Mouse (Mus musculus): ENCODE results near the gene Galnt5. TPM values are rescaled to one million over a fixed set of nuclear protein-coding genes. Genes with fewer than 3 reads are reported as not detected.

Gene Galnt5
- 0.07 and 0.32 TPM in 2 replicates for total RNA-seq (2015)
- 0.08 and 0.84 TPM in 2 replicates for total RNA-seq (2017)

DNA sequence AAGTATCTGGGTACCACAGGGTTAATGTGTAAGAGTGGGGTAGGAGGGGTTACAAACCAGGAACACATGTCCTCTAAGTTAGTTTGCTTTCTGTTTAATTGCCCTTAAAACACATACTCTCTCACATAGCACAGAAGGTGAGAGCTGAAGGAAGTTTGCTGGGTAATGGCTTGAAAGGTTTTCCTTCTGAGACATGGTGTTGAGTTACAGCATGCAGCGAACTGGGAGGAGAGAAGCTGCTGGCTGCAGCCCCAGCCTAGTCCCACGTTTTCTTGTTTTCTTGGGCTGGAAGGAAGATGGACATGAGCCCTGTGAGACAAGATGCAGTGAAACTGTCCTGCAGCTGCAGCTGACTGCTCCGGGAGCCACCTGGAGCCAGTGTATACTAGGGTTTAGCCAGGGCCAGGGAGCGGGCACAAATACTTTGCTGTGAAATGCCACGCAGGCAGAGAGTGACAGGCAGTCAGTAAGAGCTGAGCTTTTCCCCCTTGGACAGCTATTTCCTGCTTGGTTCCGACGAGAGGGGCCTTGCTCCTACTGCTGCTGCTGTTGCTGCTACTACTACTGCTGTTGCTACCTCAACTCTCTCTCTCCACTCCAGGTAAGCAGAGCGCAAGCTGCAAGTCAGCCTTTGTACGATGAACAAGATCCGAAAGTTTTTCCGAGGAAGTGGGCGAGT lies at the start of gene Galnt5:
Gene Galnt5, plus strand, starts transcription at position 133 of the 679 bp plus-strand sequence.
- ATAC-seq (replicated peaks; ENCODE audit: poor library complexity): peak; percentile 29

DNA sequence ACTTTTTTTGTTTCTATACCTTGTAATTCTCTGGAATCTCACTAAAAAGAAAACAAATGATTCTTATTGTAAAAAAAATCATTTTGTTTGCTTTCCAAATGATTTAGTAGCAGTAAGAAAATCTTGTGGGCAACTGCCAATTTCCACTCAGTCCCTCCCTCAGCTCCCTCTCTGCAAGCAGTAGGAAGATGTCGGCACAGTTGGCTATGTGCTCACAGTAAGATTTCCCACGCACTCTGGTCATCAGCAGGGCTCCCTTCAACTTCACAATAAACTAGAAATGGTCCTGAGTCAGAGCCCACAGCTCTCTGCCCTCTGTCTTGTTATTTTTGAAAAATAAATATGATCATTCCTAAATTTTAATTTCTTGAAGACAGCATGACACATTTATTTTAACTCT lies 46.1 kb upstream of the Galnt5 start:
- ATAC-seq (replicated peaks; ENCODE audit: poor library complexity): no peak

DNA sequence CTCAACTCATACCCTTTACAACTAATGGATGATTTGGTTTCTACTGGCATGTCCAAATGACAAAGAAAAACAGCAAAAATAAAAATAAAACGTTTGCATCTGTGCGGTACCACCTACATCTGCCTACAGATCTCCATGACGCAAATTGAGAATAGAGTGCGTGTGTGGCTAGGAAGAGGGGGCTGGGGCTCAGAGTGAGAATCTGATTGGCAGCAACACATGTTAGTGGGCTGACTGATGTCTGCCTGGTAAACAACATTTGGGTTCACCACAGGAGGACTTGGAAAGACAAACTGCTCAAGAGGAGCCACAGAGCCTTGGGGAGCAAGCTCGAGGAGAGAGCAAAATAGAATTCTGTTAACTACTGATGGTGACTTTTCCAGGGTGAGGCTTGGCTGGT lies 36.9 kb upstream of the Galnt5 start:
- ATAC-seq (replicated peaks; ENCODE audit: poor library complexity): no peak

DNA sequence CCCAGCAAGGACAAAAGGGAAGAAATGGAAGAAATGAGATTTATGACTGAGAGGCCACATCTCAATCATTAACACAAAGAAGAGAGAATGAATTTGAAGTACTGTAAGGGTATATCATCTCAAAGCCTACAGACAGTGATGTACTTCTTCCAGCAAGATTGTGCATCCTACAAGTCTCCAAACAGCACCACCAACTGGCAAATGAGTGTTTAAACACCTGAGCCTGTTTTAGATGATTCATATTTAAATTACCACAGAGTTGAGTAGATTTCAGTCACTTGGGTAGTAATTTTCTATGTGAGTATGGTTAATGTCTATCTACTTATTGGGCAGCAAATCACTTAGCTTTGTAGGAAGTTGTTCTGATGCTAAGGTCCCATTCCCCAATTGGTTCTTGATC lies 15.4 kb upstream of the Galnt5 start:
- no peak for ATAC-seq (replicated peaks; ENCODE audit: poor library complexity)

- ATAC-seq (replicated peaks; ENCODE audit: poor library complexity): no peak
These were observed 6.6 kb upstream of the Galnt5 start for GRCm38 (mm10) chr2:57991084-57991483.

DNA sequence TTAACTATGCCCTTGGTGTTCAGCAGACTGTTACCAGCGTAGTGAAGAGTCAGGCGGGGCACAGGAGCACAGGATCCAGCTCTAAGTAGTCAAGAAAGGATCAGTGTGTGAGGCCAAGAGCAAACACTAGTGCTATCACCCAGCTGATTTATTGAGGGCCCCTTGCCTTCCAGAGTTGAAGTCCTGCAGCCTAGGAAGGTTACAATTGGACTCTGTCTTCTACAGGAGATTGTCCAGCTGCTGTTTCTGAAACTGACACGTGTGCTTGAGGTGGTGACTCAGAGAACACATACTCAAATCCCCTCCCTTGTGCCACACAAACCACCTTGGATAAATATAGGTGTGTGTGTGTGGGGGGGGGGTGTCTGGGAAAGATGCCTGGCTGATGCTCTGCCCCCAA lies 3.8 kb downstream of the Galnt5 start:
- ATAC-seq (replicated peaks; ENCODE audit: poor library complexity): no peak

DNA sequence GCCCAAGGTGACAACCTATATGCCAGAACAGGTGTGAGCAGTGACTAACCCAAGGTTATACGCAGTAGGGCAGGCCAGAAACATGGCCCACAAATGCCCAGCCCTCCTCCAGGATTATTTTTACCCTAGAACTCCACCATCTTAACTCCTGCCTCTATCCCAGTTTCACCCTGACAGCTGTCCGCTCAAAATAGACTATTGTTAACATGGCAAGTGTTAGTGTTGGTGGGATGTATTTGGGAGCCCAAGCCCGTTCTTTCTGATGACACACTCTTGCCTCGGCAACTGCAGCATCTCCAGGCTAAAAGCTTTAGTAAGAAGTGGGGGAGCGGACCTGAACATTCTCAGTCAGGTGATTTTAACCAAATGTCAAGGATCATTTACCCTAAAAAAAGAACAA lies 9.4 kb downstream of the Galnt5 start:
- no peak for ATAC-seq (replicated peaks; ENCODE audit: poor library complexity)

GRCm38 (mm10) chr2:58023556-58023955 lies 25.9 kb downstream of the Galnt5 start:
- no peak for ATAC-seq (replicated peaks; ENCODE audit: poor library complexity)

DNA sequence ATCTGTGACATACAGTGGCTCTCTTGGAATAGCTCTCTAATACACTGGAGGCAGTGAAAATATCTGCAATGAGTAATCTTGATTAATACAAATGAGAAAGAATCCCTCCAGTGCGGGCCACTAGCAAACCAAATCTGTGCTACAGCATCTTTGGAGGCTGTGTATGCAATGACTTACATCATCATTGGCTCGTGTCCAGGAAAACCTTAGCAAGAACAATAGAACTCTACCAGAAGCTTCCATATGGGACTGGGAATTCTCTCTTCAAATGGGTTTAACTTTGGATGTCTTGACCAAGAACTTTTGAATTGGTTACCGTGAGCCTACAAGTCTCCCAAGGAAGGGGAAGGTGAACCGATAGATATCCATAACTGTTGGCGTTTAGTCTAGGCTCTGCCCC lies 29.1 kb downstream of the Galnt5 start:
- no peak for ATAC-seq (replicated peaks; ENCODE audit: poor library complexity)

- ATAC-seq (replicated peaks; ENCODE audit: poor library complexity): peak; percentile 96
These were observed 31.7 kb downstream of the Galnt5 start for GRCm38 (mm10) chr2:58029404-58029803.

- ATAC-seq (replicated peaks; ENCODE audit: poor library complexity): no peak
These were observed 33.7 kb downstream of the Galnt5 start for GRCm38 (mm10) chr2:58031431-58031830.

DNA sequence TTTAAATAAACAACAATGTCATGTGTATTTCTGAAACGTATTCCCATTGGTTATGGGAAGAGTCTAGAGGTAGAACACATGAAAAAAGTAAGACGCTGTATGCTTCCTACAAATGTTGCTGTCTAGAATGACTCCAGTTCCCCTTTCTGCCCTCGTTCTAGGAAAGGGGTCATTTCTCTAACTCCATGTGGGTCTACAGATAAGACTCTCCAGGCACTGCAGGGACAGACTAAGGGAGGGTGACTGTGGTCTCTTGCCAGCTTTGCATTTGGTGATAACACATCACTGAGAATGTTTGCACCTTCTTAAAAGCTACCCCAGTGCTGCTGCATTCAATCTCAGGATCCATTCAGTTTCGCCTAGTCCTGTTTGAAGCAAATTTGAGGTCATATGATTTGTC lies 38.0 kb downstream of the Galnt5 start:
- ATAC-seq (replicated peaks; ENCODE audit: poor library complexity): peak; percentile 89

DNA sequence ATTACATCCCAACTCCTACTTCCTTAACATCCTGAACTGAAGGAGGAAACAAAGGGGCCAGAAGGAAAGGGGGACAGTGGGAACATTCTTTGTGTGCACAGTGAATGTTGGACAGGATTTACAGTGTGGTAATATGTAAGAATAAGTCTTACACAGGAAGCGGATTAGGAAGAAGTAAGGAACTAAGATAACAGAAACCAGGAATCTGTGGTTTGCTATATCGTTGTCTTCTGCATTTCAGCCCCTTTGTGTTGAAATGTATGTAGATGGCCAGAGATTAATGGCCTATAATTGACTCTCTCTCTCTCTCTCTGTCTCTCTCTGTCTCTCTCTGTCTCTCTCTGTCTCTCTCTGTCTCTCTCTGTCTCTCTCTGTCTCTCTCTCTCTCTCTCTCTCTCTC lies 39.2 kb downstream of the Galnt5 start:
- ATAC-seq (replicated peaks; ENCODE audit: poor library complexity): peak; percentile 56

DNA sequence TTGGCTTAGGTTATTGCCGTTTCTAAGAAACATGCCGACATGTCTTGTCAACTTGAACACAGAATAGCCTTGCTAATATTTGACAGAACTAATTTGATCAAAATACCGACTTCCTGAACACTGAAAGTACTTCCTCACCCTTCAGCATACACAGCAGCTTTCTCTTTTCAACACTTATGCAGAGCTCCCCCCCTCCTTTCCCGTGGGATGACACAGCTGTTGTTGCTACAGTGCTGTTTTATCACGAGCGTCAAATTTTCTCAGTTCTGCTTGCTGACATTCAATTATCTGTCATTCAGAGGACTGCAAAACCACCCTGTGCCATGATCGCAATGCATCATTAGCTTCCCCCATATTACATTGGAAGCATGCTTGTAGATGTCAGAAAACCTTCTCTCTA lies 44.2 kb downstream of the Galnt5 start:
- ATAC-seq (replicated peaks; ENCODE audit: poor library complexity): peak; percentile 81

DNA sequence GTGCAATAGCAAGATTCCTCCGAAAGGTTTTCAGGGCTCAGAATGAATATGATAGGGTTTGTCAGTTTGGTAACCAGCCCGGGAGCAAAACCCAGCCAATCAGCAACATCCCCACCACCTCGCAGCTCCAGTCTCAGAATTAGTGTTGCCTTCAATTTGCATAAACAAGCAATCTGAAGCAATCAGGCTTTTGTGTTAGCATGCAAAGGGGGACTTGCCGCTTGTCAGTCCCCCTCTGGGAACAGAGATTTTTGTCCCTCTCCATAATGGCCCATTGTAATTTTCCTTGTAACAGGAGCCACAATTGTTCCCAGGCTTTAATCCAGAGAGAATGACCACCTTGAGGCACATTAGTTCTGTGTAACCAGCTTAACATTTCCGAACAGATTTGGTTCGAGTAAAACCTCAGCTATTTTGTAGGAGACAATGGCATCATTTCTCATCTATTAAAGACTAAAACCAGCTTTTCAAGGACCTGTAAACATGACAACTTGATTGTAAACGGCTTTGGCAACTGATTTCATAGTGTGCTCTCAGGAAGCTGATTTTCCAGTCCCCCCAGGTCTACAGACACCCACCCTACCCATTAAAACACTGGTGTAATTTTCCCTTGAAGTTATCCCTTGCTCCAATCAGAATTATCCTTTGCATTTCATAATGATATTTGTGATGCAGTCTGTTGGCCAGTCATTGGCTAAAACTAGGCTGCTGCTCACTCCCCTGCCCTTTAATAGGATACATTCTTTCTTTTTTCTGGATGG lies 55.3 kb downstream of the Galnt5 start, which contains the start of gene Ermn:
Gene Ermn, minus strand, starts transcription at position 44 of the 761 bp plus-strand sequence.
- ATAC-seq (replicated peaks; ENCODE audit: poor library complexity): no peak

- peak; percentile 99 for ATAC-seq (replicated peaks; ENCODE audit: poor library complexity)
These were observed 57.7 kb downstream of the Galnt5 start for GRCm38 (mm10) chr2:58055383-58055782.

DNA sequence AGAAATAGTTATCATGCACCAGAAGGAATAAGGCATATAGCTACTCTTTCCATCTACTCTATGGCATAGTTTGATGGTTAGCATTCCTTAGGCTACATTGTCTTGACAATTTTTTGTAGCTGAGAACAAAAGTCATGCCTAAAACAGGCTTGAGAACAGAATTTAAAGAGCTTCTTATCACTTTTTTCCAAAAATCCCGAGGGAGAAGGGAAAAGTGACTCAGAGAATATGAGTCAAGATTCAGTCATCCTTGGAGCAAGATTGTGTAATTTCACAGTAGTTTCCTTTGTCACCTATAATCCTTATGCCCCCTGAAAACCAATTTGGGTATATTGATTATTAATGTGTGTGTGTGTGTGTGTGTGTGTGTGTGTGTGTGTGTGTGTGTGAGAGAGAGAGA lies 82.2 kb downstream of the Galnt5 start:
- ATAC-seq (replicated peaks; ENCODE audit: poor library complexity): no peak

GRCm38 (mm10) chr2:58086420-58086819 lies 88.7 kb downstream of the Galnt5 start:
- no peak for ATAC-seq (replicated peaks; ENCODE audit: poor library complexity)

DNA sequence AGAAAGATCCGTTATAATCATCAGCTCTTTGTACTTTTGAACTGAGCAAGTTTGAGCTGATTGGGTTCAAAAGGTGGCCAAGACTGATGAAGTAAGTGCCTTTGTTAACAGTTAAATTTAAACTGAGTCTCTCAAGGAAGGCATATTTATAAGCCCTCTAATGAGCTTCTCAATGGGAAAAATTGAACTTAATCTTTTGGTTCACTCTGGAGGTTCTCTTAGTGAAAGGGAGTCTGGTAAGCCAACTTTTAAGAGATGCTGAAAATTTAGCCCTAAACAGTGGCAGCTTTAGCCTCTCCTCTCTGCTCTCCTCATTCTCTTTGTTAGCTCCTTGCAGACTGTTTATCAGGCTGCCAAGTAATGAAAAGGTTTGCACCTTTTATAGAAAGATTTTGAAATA lies 97.1 kb downstream of the Galnt5 start:
- ATAC-seq (replicated peaks; ENCODE audit: poor library complexity): no peak

Data from megakaryocyte progenitor cell, adult 5-6 weeks (primary cell).